Mouse (Mus musculus) A20 (cell line): ENCODE results near the gene Tet3.

Experiments used
- DNase-seq: peaks from one replicate; pipeline ENCODE4 v3.0.0-alpha.2; 2011; ENCODE audit warnings: low read depth, low spot score

The Tet3 gene

DNA sequence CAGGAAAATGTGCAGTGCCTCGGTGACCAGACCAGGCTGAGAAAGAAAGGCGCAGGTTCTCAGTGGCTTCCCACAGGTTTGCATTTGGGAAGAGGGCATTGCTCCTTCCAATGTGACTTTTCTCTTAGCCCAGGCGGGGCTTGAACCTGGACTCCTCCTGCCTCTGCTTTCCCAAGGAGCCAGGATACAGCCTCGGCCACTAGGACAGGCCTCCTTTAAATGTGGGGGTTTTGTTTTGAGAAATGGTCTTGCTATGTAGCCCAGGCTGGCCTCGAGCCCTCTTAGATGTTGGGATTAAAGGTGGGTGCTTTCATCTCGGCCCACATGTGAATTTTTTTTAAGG, 132.5 kb downstream of the Tet3 start:
- no peak for DNase-seq

DNA sequence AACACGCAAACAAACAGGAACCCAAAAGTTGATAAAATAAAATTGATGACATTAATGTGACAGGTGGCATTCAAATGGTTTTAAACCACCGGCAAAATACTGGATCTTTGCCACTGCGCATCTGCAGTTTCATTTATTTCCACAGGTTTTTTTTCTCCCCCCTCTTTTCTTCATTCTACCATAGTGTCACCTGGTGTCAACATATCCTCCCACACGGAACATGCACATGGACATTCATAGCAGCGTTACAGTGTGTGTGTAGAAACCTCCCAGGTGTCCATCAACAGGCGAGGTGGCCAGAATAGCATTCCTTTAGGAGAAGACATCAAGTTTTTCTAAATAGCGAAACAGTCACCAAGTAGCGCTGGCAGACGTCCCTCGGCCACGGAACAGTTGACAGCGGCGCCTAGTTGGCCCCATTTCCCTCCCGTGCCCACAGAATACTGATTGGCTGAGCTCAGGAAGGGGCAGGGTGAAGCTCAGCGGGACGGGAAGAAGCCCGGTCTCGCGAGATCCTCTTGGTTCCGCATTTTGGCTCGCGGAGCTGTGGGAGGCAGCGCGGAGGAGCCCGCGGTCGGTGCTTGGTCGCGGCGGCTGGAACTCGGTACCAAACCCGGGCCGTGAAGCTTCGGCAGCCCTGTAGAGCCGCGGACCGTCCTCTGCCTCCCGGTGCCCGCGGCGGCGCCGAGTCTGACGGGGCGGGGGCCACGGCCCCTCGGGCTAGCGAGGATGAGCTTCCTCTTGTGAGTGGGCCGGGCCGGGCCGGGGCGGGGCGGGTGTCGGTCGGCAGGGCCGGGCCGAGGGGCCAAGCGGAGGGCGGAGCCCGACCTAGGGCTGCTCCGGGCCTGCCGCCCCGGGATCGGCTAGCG, 133.1 kb downstream of the Tet3 start, which contains the start of the genes Mthfd2 and Mob1a:
TSS of gene Mthfd2 (minus strand) at position 384 of the 869 bp plus-strand sequence.
TSS of gene Mob1a (plus strand) at position 492 of the 869 bp plus-strand sequence.
- peak; percentile 92 for DNase-seq

DNA sequence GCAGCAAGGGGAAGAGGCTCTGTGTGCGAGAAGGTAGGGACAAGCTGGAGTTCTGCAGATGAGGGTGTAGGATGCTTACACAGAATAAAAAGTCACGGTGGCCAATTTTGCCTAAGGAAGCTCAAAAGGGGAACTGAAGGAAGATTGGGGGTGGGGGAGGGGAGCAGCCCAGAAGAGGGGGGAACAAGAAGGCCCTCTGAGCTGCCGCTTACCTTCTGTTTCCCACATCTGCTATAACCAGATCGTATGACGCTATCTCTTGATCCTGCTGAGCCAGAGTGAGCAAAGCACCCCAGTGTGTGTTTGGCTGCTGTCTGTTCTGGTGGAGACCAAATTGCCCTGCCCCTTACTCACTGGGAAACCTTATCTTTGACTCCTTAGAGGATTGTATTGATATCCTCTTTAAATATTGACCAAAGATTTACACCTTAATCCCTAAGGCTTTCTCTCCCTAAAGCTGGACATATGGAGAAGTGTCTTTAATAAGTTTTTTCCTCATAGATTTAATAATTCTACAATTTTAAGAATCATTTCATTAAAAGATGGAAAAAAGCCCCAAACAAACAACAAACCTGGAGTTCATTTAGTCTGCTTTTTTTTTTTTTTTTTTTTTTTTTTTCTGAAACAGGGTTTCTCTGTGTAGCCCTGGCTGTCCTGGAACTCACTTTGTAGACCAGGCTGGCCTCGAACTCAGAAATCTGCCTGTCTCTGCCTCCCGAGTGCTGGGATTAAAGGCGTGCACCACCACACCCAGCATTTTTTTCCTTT, 135.0 kb downstream of the Tet3 start:
- peak; percentile 60 for DNase-seq

DNA sequence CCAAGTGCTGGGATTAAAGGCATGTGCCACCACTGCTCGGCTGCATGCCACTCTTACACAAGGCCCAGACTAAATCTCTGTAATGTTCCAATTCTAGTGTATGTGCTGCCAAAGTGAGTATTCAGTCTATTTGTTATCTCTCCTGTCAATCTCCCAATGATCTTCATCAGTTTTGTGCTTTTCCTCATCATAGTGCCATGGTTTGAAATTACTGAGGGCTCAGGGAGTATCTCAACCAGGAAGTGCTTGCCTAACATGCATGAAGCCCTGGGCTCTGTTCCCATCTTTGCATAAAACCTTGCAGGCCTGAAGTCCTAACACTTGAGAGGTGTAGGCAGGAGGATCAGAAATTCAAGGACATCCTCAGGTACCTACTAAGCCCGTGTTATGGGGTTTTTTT, 136.1 kb downstream of the Tet3 start:
- DNase-seq = peak; percentile 34

DNA sequence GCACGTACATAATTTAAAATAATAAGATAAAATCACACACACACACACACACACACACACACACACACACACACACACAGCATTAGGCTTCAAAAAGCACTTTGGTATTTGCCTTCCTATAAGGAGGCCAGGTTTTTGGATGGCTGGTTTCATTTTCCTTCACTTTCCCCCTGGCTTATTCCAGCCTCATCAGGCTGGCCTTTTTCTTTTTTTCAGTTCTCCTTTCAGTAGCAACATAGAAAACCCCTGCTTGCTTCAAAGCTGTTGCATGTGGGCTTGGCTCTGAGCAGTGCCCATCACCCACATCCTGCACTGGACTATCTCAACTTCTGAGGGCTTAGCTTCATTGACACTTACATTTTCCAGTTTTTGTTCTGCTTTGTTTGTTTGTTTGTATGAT, 137.0 kb downstream of the Tet3 start:
- DNase-seq = peak; percentile 73

DNA sequence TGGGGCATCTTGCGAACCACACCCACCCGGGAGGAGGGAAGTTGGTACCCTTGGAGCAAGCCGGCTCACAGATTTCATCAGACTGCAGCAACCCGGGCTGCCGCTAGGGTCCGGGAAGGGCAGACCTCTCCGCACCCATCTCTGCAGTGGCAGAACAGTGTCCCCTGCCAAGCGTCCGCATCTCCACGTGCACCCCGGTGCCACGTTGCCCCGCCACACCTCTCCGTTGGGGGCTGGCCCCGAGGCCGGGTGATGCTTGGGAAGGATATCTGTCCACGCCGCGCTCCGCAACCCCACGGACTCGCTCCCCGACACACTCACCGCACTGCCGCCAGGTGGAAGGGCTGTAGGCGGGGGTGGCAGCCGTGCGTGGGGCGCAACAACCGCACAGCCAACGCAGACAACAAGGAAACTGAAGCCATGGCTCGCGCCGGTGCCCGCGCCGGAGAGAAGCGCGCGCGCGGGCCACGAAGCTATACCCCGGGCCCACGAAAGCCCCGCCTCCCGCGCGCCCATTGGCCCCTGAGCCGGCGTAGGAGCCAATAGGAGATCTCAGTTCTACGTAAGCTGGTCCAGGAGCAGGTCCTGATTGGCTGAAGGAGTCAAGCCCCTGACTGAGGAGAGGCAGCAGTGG, 141.7 kb downstream of the Tet3 start:
- DNase-seq = peak; percentile 86

DNA sequence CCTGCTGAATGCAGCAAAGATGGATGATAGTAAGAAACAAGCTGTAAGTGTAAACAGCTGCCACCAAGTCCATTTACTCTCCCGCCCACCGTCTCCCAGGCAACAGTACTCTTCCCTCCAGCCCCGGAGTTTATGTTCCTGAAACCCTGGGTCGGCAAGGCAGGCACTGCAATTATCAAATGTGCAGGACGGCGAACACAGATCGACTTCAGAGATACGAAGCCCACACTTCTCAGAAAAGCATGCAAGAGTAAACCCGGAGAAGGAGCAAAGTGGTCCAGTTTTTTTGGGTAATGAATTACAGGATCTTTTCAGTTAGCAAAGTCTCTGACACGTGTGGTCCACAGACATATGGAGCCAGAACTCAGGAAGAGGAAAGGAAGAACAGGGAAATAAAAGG, 142.9 kb downstream of the Tet3 start:
- peak; percentile 37 for DNase-seq

DNA sequence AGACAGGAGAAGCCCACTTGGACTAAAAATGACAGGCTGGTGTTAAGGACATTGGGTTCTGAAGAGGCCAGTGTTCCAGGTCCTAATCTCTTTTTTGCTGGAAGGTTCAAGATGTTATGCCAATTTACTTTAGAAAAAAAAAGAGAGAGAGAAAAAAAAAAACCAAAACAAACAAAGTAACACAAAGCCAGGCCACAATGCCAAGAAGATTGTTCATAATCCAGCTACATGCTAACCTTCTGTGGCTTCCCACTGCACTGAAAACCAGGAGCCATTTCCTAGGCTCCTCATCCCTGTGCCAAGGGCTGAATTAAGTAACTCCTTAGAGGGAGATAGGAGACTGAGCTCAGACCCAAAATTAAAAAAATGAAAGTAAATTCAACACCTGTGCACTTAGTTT, 143.6 kb downstream of the Tet3 start:
- no peak for DNase-seq

DNA sequence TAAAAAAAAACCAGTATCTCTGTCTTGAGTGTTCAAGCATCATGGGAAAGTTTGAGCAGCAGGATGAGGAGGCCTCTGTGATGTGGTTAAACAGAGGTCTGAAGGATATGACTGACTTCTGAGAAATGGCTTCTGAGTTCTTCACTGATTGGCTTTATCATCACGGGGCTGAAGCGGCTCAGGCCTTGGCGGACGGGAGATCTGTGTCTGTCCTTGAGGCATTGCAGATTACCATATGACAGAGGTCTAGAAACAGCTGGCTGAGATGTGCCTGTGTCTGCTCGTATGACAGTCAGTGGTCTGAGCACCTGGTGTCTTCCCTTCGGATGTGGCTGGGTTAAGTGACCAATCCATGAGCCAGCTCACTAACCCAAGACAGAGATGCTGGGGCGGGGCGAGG, 146.4 kb downstream of the Tet3 start:
- DNase-seq = no peak
